Mouse (Mus musculus) embryonic fibroblast, embryonic 13.5 days (primary cell): ENCODE measurements around the gene Cyp11a1.

Experiments
- CTCF ChIP-seq: IDR thresholded peaks from 2 replicates; pipeline ENCODE4 v1.5.1; 2011; ENCODE audit warnings: mild to moderate bottlenecking, control low read depth, low read length, moderate library complexity, borderline replicate concordance; ENCODE audit not compliant: insufficient read depth
- POLR2A ChIP-seq: IDR thresholded peaks from 2 replicates; pipeline ENCODE4 v1.6.1; 2011; ENCODE audit warnings: low read depth, mild to moderate bottlenecking, control low read depth, low read length, moderate library complexity

DNA sequence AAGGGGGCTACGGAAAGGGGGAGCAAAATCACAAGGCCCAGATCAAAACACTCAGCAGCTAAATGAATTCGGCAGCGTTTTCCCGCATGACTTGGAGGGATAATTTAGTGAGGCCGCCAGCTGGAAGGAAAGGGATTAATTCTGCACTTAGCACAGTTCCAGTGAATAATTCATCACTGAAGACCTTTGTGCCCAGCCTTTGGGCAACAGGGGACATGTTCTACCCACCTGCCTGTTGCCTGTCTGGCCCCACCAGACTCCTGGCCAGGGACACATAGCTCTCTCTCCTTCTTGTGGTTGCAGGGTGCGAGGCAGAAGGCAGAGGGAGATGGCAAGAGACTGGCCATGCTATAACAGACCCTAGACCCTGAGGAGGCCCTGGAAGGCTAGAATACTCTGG, 59.3 kb downstream of the Cyp11a1 start:
- TF ChIP-seq POLR2A (no peak), CTCF (no peak)
